Mouse (Mus musculus): Measurements from ENCODE around the gene Asna1.

DNA sequence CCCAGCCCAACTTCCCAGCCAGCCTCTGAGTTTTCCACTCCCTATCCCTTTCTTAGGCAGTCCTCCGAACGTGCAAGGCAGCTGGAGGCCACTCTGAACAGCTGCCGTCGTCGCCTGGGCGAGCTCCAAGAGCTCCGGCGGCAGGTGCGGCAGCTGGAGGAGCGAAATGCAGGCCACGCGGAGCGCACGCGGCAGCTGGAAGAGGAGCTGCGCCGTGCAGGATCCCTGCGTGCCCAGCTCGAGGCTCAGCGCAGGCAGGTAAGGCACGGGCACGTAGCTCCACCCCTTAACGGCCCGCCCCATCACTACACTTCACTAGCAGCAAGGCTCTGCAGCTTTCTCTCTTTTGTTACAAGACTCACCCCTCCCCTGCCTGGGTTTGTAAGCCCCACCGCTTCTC is 29.4 kb downstream of the Asna1 start:
- TF ChIP-seq CTCF (IDR thresholded peaks at IDR 0.05; ENCODE audit: low read depth): no peak
- no peak for TF ChIP-seq EP300 (IDR thresholded peaks at IDR 0.05; ENCODE audit: low read depth)
